Mouse (Mus musculus) neutrophil, adult 65 days (primary cell): Measurements from ENCODE around the gene Fam208a. TPM values are rescaled to one million over a fixed set of nuclear protein-coding genes. Genes with fewer than 3 reads are reported as not detected.

Source experiments
- total RNA-seq: library from RNA; stranded (reverse); gene quantifications from 2 replicates; pipeline ENCODE4 v1.2.4, GENCODE M21; 2023

Fam208a gene
- total RNA-seq, result 10.4 and 13.2 TPM in 2 replicates

DNA sequence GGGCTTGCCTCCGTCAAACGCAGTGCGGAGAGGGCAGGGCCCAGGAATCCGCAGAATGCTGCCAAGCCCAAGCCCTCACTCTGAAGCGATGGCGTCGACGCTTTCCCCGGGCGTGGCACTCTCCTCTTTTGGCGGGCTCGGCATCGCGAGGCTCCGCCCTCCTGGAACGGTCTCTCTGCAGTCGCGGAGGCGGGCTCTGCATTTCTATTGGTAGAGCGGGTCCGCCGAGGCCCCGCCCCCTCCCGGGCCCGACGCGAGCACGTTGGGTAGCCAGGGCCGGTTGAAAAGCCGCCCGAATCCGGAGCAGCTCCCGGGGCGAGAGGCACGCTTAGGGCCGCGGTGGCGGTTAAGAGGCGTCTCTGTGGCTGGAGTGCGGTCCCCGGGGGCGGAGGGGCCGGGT is at the start of gene Fam208a:
Gene Fam208a (plus strand): TSS at position 262 of the 400 bp plus-strand sequence.

GRCm38 (mm10) chr14:27507894-27508643 is 79.4 kb downstream of the Fam208a start, which contains the start of gene Ccdc66:
TSS of gene Ccdc66 (minus strand) at chr14:27508460.

Other genes with a start within 250 kb of the Fam208a start
- gene Ccdc66, start 79.6 kb downstream of the Fam208a start, total RNA-seq, result 1.7 and 2.7 TPM in 2 replicates
- 3.9 and 7.6 TPM in 2 replicates for gene Erc2, start 193.6 kb downstream of the Fam208a start, total RNA-seq